Mouse (Mus musculus): ENCODE measurements around the gene Hsd11b2. TPM values are rescaled to one million over a fixed set of nuclear protein-coding genes. Genes with fewer than 3 reads are reported as not detected.

The Hsd11b2 gene
- polyA plus RNA-seq, 1 experiment from 2014 or later, result 2.8 TPM

- ATAC-seq (ENCODE audit: low FRiP score, low TSS enrichment) (no peak), DNase-seq (ENCODE audit: low spot score) (no peak)
- H3K4me1 ChIP-seq (replicated peaks; ENCODE audit: control insufficient read depth, insufficient read depth), result no peaks in the 10 kb centered on the region; the same call in 1 of the 2 replicates
- WGBS, result 57% methylated on average over 12 of the region's 12 CpGs
- H3K27ac ChIP-seq (replicated peaks), result no peak overlapping the region
- H3K4me3 ChIP-seq (ENCODE audit: low read depth, low read length), result 0 out of 2 replicates have a peak overlapping the region, but pooled peaks have one; percentile 6
- no peaks in the 10 kb centered on the region for H3K27me3 ChIP-seq (ENCODE audit: control insufficient read depth, insufficient read depth, low read length)
- H3K36me3 ChIP-seq (ENCODE audit: control insufficient read depth, insufficient read depth, low read length), result no peaks in the 10 kb centered on the region
- no peak overlapping the region for H3K9ac ChIP-seq (ENCODE audit: low read length)
- TF ChIP-seq EP300 (optimal IDR thresholded peaks at IDR 0.05) (no peak), CTCF (IDR thresholded peaks at IDR 0.05; ENCODE audit: low read depth) (no peak)
- no peak overlapping the region; the same call in 1 of the 2 replicates for H3K4me2 ChIP-seq (replicated peaks; ENCODE audit: low read depth)
- no peaks in the 10 kb centered on the region for H3K9me3 ChIP-seq (ENCODE audit: control insufficient read depth, low read length)
These were observed 18.8 kb upstream of the Hsd11b2 start for GRCm38 (mm10) chr8:105499787-105500186.

GRCm38 (mm10) chr8:105504617-105505016, 13.9 kb upstream of the Hsd11b2 start:
- 81% methylated on average over 3 of the region's 3 CpGs for WGBS
- Histone ChIP-seq H3K4me2 (replicated peaks; ENCODE audit: low read depth) (no peak overlapping the region), H3K27me3 (ENCODE audit: control insufficient read depth, insufficient read depth, low read length) (no peaks in the 10 kb centered on the region), H3K27ac (replicated peaks) (no peak overlapping the region), H3K4me3 (ENCODE audit: low read depth, low read length) (no peak overlapping the region), H3K36me3 (ENCODE audit: control insufficient read depth, insufficient read depth, low read length) (no peaks in the 10 kb centered on the region), H3K9ac (ENCODE audit: low read length) (no peak overlapping the region), H3K4me1 (replicated peaks; ENCODE audit: control insufficient read depth, insufficient read depth) (no peaks in the 10 kb centered on the region), H3K9me3 (ENCODE audit: control insufficient read depth, low read length) (no peaks in the 10 kb centered on the region)
- no peak; the same call in 1 of the 2 replicates for ATAC-seq (ENCODE audit: low FRiP score, low TSS enrichment)
- no peak for DNase-seq (ENCODE audit: low spot score)
- no peak for TF ChIP-seq CTCF (IDR thresholded peaks at IDR 0.05; ENCODE audit: low read depth)
- no peak for TF ChIP-seq EP300 (optimal IDR thresholded peaks at IDR 0.05)

GRCm38 (mm10) chr8:105506977-105507376, 11.6 kb upstream of the Hsd11b2 start:
- DNase-seq (ENCODE audit: low spot score) (no peak), ATAC-seq (ENCODE audit: low FRiP score, low TSS enrichment) (no peak)
- no peak for TF ChIP-seq EP300 (optimal IDR thresholded peaks at IDR 0.05)
- no peak for TF ChIP-seq CTCF (IDR thresholded peaks at IDR 0.05; ENCODE audit: low read depth)
- Histone ChIP-seq H3K36me3 (ENCODE audit: control insufficient read depth, insufficient read depth, low read length) (no peaks in the 10 kb centered on the region), H3K4me2 (replicated peaks; ENCODE audit: low read depth) (no peak overlapping the region), H3K9me3 (ENCODE audit: control insufficient read depth, low read length) (no peaks in the 10 kb centered on the region), H3K27ac (replicated peaks) (0 out of 2 replicates have a peak overlapping the region, but pooled peaks have one; percentile 35), H3K9ac (ENCODE audit: low read length) (no peak overlapping the region), H3K4me1 (replicated peaks; ENCODE audit: control insufficient read depth, insufficient read depth) (no peaks in the 10 kb centered on the region), H3K4me3 (ENCODE audit: low read depth, low read length) (no peak overlapping the region), H3K27me3 (ENCODE audit: control insufficient read depth, insufficient read depth, low read length) (no peaks in the 10 kb centered on the region)
- 65% methylated on average over 6 of the region's 6 CpGs for WGBS

GRCm38 (mm10) chr8:105508758-105509157, 9.8 kb upstream of the Hsd11b2 start:
- no peak overlapping the region for H3K9ac ChIP-seq (ENCODE audit: low read length)
- H3K36me3 ChIP-seq (ENCODE audit: control insufficient read depth, insufficient read depth, low read length), result no peaks in the 10 kb centered on the region
- TF ChIP-seq EP300 (optimal IDR thresholded peaks at IDR 0.05), result no peak
- TF ChIP-seq CTCF (IDR thresholded peaks at IDR 0.05; ENCODE audit: low read depth), result no peak
- ATAC-seq (ENCODE audit: low FRiP score, low TSS enrichment) (no peak), DNase-seq (ENCODE audit: low spot score) (no peak)
- H3K27ac ChIP-seq (replicated peaks), result no peak overlapping the region
- no peaks in the 10 kb centered on the region for H3K4me1 ChIP-seq (replicated peaks; ENCODE audit: control insufficient read depth, insufficient read depth)
- no peak overlapping the region for H3K4me3 ChIP-seq (ENCODE audit: low read depth, low read length)
- no peak overlapping the region for H3K4me2 ChIP-seq (replicated peaks; ENCODE audit: low read depth)
- WGBS, result 53% methylated on average over 2 of the region's 2 CpGs
- no peaks in the 10 kb centered on the region for H3K9me3 ChIP-seq (ENCODE audit: control insufficient read depth, low read length)
- no peaks in the 10 kb centered on the region for H3K27me3 ChIP-seq (ENCODE audit: control insufficient read depth, insufficient read depth, low read length)

GRCm38 (mm10) chr8:105509997-105510735, 8.4 kb upstream of the Hsd11b2 start:
- no peak overlapping the region for H3K4me2 ChIP-seq (replicated peaks; ENCODE audit: low read depth)
- no peak for TF ChIP-seq CTCF (IDR thresholded peaks at IDR 0.05; ENCODE audit: low read depth)
- no peak overlapping the region for H3K9ac ChIP-seq (ENCODE audit: low read length)
- H3K27me3 ChIP-seq (ENCODE audit: control insufficient read depth, insufficient read depth, low read length), result no peaks in the 10 kb centered on the region
- ATAC-seq (ENCODE audit: low FRiP score, low TSS enrichment) (peak; percentile 53), DNase-seq (ENCODE audit: low spot score) (peak; percentile 57)
- no peaks in the 10 kb centered on the region for H3K9me3 ChIP-seq (ENCODE audit: control insufficient read depth, low read length)
- no peaks in the 10 kb centered on the region for H3K36me3 ChIP-seq (ENCODE audit: control insufficient read depth, insufficient read depth, low read length)
- 19% methylated on average over 12 of the region's 12 CpGs for WGBS
- H3K27ac ChIP-seq (replicated peaks), result peak overlapping the region; percentile 56; the same call in 1 of the 2 replicates
- H3K4me3 ChIP-seq (ENCODE audit: low read depth, low read length), result no peak overlapping the region
- H3K4me1 ChIP-seq (replicated peaks; ENCODE audit: control insufficient read depth, insufficient read depth), result no peaks in the 10 kb centered on the region

GRCm38 (mm10) chr8:105514194-105514593, 4.4 kb upstream of the Hsd11b2 start:
- ATAC-seq (ENCODE audit: low FRiP score, low TSS enrichment) (no peak), DNase-seq (ENCODE audit: low spot score) (no peak)
- 83% methylated on average over 6 of the region's 6 CpGs for WGBS
- Histone ChIP-seq H3K9me3 (ENCODE audit: control insufficient read depth, low read length) (no peaks in the 10 kb centered on the region), H3K4me2 (replicated peaks; ENCODE audit: low read depth) (no peak overlapping the region), H3K9ac (ENCODE audit: low read length) (no peak overlapping the region), H3K27me3 (ENCODE audit: control insufficient read depth, insufficient read depth, low read length) (no peaks in the 10 kb centered on the region), H3K4me1 (replicated peaks; ENCODE audit: control insufficient read depth, insufficient read depth) (peaks cover 8% of the 10 kb centered on the region; the same call in 1 of the 2 replicates), H3K4me3 (ENCODE audit: low read depth, low read length) (no peak overlapping the region), H3K36me3 (ENCODE audit: control insufficient read depth, insufficient read depth, low read length) (no peaks in the 10 kb centered on the region), H3K27ac (replicated peaks) (peak overlapping the region; percentile 35)
- TF ChIP-seq EP300 (optimal IDR thresholded peaks at IDR 0.05) (no peak), CTCF (IDR thresholded peaks at IDR 0.05; ENCODE audit: low read depth) (no peak)
